Mouse (Mus musculus) midbrain, embryonic 11.5 days (tissue): ENCODE measurements around the gene Olfr205. TPM values are rescaled to one million over a fixed set of nuclear protein-coding genes. Genes with fewer than 3 reads are reported as not detected.

ENCODE experiments used
- ATAC-seq: fragments of 200-750 bp; cut with Nextera tagmentation; 2 replicates; pipeline ENCODE4 v1.8.0; 2017; ENCODE audit warnings: moderate TSS enrichment, moderate library complexity; ENCODE audit not compliant: low FRiP score
- DNase-seq: peaks from one replicate; pipeline ENCODE4 v3.0.0; 2015; ENCODE audit warnings: low spot score; ENCODE audit errors: missing footprints
- H3K27ac ChIP-seq: fragments of 300-500 bp; sonication (generic); 2 replicates; pipeline ENCODE4 v1.5.1; 2014; ENCODE audit warnings: low read depth, low read length
- H3K27me3 ChIP-seq: fragments of 300-500 bp; sonication (generic); 2 replicates; pipeline ENCODE4 v1.6.1; 2014; ENCODE audit warnings: mild to moderate bottlenecking, low read length, moderate library complexity, mixed read lengths; ENCODE audit not compliant: control insufficient read depth, insufficient read depth
- H3K36me3 ChIP-seq: fragments of 300-500 bp; sonication (generic); 2 replicates; pipeline ENCODE4 v1.6.1; 2014; ENCODE audit warnings: mild to moderate bottlenecking, low read length, moderate library complexity, mixed read lengths; ENCODE audit not compliant: control insufficient read depth, insufficient read depth
- H3K4me1 ChIP-seq: fragments of 300-500 bp; sonication (generic); 2 replicates; pipeline ENCODE4 v1.6.1; 2014; ENCODE audit warnings: low read length; ENCODE audit not compliant: control insufficient read depth, insufficient read depth
- H3K4me2 ChIP-seq: fragments of 300-500 bp; sonication (generic); 2 replicates; pipeline ENCODE4 v1.6.1; 2014; ENCODE audit warnings: mild to moderate bottlenecking, moderate library complexity
- H3K4me3 ChIP-seq: fragments of 300-500 bp; sonication (generic); 2 replicates; pipeline ENCODE4 v1.5.1; 2014; ENCODE audit warnings: low read depth, low read length
- H3K9ac ChIP-seq: fragments of 300-500 bp; sonication (generic); 2 replicates; pipeline ENCODE4 v1.6.1; 2014; ENCODE audit warnings: low read length
- H3K9me3 ChIP-seq: fragments of 300-500 bp; sonication (generic); 2 replicates; pipeline ENCODE4 v1.6.1; 2016; ENCODE audit warnings: low read length; ENCODE audit not compliant: control insufficient read depth
- WGBS: fragments of 180-500 bp; shearing (Covaris S2); extraction: QIAGEN DNeasy Blood & Tissue Kit; methylation state at CpG from one replicate; pipeline ENCODE4 v1.1.7; 2014; 5-methylcytosine and 5-hydroxymethylcytosine counted together
- polyA plus RNA-seq: library from polyadenylated mRNA; unstranded; fragments of >200 nt; fragmentation: Nextera tagmentation; extraction: Ambion mirVana; gene quantifications from 2 replicates; pipeline ENCODE4 v1.2.1, GENCODE M21; 2014

The Olfr205 gene
- polyA plus RNA-seq, 1 experiment from 2014 or later: not detected

GRCm38 (mm10) chr16:59280542-59280941 is 50.4 kb downstream of the Olfr205 start:
- Histone ChIP-seq H3K4me2 (no peak overlapping the region), H3K27ac (no peak overlapping the region), H3K9me3 (no peaks in the 10 kb centered on the region), H3K4me3 (no peak overlapping the region), H3K9ac (no peak overlapping the region), H3K27me3 (no peaks in the 10 kb centered on the region), H3K36me3 (no peaks in the 10 kb centered on the region), H3K4me1 (no peaks in the 10 kb centered on the region)
- 82% methylated on average over 3 of the region's 3 CpGs for WGBS
- ATAC-seq: no peak
- no peak for DNase-seq

Other genes starting within 250 kb of the Olfr205 start
- gene Olfr191, start 241.3 kb downstream of the Olfr205 start, polyA plus RNA-seq: not detected in 2 replicates
- gene Olfr193, start 219.3 kb downstream of the Olfr205 start, polyA plus RNA-seq: not detected in 2 replicates
- gene Olfr194, start 210.1 kb downstream of the Olfr205 start, polyA plus RNA-seq: not detected in 2 replicates
- gene Olfr195, start 184.1 kb downstream of the Olfr205 start, polyA plus RNA-seq: not detected in 2 replicates
- gene Olfr196, start 160.7 kb downstream of the Olfr205 start, polyA plus RNA-seq: not detected in 2 replicates
- not detected in 2 replicates for gene Olfr198, start 127.6 kb downstream of the Olfr205 start, polyA plus RNA-seq
- not detected in 2 replicates for gene Olfr199, start 111.4 kb downstream of the Olfr205 start, polyA plus RNA-seq
- not detected in 2 replicates for gene Olfr201, start 58.5 kb downstream of the Olfr205 start, polyA plus RNA-seq
- gene Olfr202, start 44.3 kb downstream of the Olfr205 start, polyA plus RNA-seq: not detected in 2 replicates
- not detected in 2 replicates for gene Olfr203, start 32.3 kb downstream of the Olfr205 start, polyA plus RNA-seq
- gene Olfr204, start 12.9 kb downstream of the Olfr205 start, polyA plus RNA-seq: not detected in 2 replicates
- not detected in 2 replicates for gene Olfr206, start 18.1 kb upstream of the Olfr205 start, polyA plus RNA-seq
- not detected in 2 replicates for gene Olfr209, start 32.9 kb upstream of the Olfr205 start, polyA plus RNA-seq
- gene Gabrr3, start 76.2 kb upstream of the Olfr205 start, polyA plus RNA-seq: 0.08 and 0.33 TPM in 2 replicates
- 26.1 and 31.0 TPM in 2 replicates for gene Riox2, start 140.6 kb upstream of the Olfr205 start, polyA plus RNA-seq